Mouse (Mus musculus): Measurements from ENCODE around the gene Sys1.

Sys1 gene

GRCm38 (mm10) chr2:164496847-164497690 is 40.3 kb downstream of the Sys1 start, which contains the start of gene Pigt:
Gene Pigt, plus strand, starts transcription at chr2:164497520.
- in situ Hi-C loops (cut with MseI, MboI): no loop called here

- in situ Hi-C loops (cut with MseI, MboI): no loop called here
Measured at GRCm38 (mm10) chr2:164497691-164498268, 41.0 kb downstream of the Sys1 start.

- in situ Hi-C loops (cut with MseI, MboI): no loop called here
Measured at GRCm38 (mm10) chr2:164499317-164499716, 42.6 kb downstream of the Sys1 start.

DNA sequence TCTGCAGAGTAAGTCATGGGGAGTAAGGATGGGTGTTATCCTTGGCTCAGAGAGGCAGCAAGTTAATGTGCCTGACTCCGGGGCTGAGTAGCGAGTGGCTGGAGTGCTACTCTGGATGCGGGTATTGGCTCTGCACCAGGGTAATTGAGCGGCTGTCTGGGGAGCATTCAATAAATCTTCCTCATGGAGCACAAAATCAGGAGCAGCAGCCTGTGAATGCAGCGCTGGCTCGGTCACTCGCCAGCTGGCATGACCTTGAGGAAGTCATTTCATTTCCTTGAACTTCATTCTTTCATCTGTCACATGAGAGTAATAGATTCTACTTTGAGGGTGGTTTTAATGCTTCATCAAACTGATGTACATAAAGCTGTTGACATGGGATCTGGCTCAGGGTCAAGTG is 43.7 kb downstream of the Sys1 start:
- in situ Hi-C loops (cut with MseI, MboI): no loop called here

DNA sequence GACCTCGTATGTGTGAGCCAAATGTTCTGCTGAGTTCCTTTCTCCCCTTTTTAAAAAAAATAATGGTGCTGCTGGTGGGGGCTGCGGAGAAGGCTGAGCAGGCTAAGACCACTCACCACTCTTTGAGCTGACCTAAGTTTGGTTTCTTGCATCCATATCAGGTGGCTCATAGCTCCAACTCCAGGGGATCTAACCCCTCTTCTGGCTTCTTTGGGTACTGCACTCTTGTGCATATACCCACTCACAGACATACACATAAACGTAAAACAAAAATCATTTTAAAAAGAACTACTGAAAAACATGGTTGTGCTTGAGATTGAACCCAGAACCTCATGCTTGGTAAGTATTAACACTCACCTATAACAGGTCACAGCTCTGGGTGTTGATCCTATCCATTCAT is 48.2 kb downstream of the Sys1 start:
- in situ Hi-C loops (cut with MseI, MboI): no loop called here

DNA sequence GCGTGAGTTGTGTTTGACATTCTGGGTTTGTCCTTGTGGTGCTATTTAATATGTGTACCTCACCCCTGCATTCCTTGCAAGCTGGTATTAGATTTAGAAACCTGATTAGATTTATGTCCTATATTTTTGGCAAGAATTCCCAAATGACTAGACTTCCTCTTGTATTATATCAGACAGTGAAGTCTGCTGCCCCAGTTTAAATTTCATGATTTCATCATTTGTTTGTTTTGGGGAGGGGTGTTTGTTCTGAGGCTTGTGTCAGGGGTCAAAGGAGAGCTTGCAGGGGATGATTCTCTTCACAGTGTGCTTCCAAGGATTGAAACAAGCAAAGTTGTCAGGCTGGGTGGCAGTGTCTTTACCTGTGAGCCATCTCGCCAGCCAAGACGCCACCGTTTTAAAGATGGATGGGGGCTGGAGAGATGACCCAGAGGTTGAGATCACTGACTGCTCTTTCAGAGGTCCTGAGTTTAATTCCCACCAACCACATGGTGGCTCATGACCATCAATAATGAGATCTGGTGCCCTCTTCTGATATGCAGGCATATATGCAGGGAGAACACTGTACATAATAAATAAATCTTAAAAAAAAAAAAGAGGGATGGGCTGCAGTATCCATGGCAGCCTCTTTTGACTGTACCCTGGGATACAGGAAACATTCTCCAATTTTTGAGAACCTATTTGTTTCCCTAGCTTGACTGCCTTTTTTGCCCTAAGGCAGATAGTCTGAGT is 49.0 kb downstream of the Sys1 start:
- in situ Hi-C loops (cut with MseI, MboI): no loop called here

DNA sequence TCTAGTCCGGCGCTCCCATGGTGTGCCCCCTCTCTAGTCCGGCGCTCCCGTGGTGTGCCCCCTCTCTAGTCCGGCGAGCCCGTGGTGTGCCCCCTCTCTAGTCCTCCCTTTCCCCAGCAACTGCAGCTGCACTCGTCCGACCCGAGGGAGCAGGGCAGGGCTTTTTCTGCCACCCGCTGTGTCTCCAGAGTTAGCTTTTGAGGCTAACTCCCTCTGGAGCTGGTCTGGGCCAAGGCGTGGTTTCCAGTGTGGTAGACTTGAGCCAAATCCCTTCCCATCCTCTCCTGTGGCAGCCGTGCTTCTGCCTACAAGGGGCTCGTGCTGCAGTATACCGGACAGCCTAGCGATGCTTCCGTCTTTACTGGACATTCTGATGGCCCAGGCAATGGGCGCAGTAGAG is 51.0 kb downstream of the Sys1 start:
- in situ Hi-C loops (cut with MseI, MboI): no loop called here

DNA sequence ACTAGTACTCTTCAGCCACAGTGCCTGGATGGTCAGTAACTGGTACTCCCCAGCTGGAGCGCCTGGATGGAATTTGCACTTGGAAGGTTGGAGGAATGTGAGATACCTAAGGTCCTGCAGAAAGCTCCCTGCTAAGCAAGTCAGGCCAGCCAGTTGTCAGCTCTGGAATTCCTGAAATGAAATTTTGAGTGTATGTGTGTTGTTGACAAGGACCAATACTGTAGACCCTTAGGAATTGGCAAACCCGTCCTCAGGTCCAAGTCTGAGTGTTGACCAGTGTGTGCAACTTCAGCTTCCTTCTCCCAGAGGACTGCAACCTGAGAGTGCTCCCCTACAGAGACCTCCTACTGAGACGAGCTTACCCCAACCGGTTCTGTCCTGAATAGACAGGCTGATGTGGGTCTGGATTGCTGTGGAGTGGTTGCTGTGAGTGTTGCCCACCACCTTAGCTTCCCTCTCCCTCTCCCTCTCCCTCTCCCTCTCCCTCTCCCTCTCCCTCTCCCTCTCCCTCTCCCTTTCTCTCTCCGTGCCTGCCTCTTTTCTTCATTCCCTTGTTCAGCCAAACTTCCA is 53.9 kb downstream of the Sys1 start:
- in situ Hi-C loops (cut with MseI, MboI): loop anchor here in 1 of 2 experiments (10.0 kb wide), 1 partner anchor 96 kb away; no protein-coding TSS in a partner anchor

GRCm38 (mm10) chr2:164512121-164512909 is 55.6 kb downstream of the Sys1 start:
- in situ Hi-C loops (cut with MseI, MboI): loop anchor here in 1 of 2 experiments (10.0 kb wide), 1 partner anchor 98 kb away; no protein-coding TSS in a partner anchor

GRCm38 (mm10) chr2:164513389-164513788 is 56.6 kb downstream of the Sys1 start:
- in situ Hi-C loops (cut with MseI, MboI): loop anchor here in 1 of 2 experiments (10.0 kb wide), 1 partner anchor 99 kb away; no protein-coding TSS in a partner anchor

DNA sequence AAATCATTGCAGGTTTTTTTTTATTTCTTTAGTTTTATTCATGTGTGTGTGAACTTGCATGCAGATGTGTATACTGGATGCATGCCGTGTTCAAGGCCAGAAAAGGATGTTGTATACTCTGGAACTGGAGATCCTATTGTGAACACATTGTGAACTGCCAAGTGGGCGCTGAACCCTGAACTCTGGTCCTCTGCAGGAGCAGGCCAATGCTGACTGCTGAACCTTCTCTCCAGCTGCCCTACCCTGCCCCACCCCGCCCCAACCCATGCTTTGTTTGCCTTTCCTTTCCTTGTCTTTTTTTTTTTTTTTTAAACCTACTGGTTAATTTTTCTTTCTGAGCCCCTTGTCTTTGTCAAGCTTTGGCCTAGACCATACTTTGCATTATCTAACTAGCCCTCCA is 58.2 kb downstream of the Sys1 start:
- in situ Hi-C loops (cut with MseI, MboI): loop anchor here in 1 of 2 experiments (10.0 kb wide), 1 partner anchor 100 kb away; no protein-coding TSS in a partner anchor

- in situ Hi-C loops (cut with MseI, MboI): loop anchor here in 1 of 2 experiments (10.0 kb wide), 1 partner anchor 101 kb away; no protein-coding TSS in a partner anchor
Measured at GRCm38 (mm10) chr2:164515897-164516296, 59.1 kb downstream of the Sys1 start.

DNA sequence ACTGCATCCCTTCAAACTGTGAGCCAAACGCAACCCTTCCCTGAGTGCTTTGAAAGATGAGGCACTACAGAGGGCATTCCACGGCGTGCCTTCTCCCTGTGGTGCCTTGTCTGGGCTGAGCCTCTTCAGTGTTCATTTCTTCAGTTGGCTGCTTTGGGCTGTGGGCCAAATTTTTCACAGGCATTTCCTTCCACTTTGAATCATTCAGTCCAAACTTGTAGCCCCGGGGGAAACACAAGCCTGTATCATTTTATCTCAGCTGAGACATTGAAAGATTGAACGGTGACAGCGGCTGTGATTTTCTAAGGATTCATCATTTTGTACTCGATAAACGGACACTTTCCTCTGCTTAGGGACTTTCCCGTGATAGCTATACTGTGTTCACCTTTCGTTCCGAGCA is 59.8 kb downstream of the Sys1 start:
- in situ Hi-C loops (cut with MseI, MboI): loop anchor here in 1 of 2 experiments (10.0 kb wide), 1 partner anchor 102 kb away; no protein-coding TSS in a partner anchor

- in situ Hi-C loops (cut with MseI, MboI): loop anchor here in 1 of 2 experiments (10.0 kb wide), 1 partner anchor 103 kb away; no protein-coding TSS in a partner anchor
Measured at GRCm38 (mm10) chr2:164517485-164518221, 60.9 kb downstream of the Sys1 start.

- in situ Hi-C loops (cut with MseI, MboI): loop anchor here in 1 of 2 experiments (10.0 kb wide), 1 partner anchor 104 kb away; no protein-coding TSS in a partner anchor
Measured at GRCm38 (mm10) chr2:164518266-164519170, 61.8 kb downstream of the Sys1 start.

DNA sequence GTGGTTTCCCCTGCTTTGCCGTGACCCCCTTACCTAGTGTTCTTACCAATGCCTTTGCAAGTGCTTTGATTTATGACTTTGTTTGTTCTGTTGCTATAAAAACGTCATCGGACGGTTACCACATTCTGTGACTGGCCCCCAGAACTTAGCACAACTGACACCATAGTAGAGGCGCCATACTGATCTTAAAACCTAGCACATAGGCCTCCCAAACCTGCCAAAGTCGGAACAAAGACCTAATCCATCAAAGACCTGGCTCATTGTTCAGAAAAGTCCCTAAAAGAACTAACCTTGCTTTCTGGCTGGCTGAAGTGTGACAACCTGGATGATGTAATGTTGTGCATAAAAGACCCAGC is 62.4 kb downstream of the Sys1 start:
- in situ Hi-C loops (cut with MseI, MboI): loop anchor here in 1 of 2 experiments (10.0 kb wide), 1 partner anchor 104 kb away; no protein-coding TSS in a partner anchor

- in situ Hi-C loops (cut with MseI, MboI): no loop called here
Measured at GRCm38 (mm10) chr2:164520782-164521181, 64.0 kb downstream of the Sys1 start.

DNA sequence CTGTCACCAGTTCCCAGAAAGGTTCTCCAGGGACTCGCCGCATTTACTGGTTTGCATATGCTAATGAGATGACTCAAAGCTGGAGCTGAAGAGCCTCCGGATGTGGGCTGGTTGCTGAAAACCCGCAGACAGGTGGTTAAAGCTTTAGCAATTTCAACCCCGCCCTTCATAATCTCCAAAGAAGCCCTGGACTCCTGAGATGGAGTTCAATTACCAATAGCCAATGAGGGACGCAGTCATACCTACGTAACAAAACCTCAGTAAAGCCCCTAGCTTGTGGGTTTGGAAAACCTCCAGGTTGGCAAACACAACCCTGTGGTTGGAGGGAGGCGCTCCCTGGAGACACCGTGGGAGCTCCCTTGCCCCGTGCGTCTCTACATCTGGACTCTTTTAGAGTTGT is 65.1 kb downstream of the Sys1 start:
- in situ Hi-C loops (cut with MseI, MboI): no loop called here

GRCm38 (mm10) chr2:164522280-164522679 is 65.5 kb downstream of the Sys1 start:
- in situ Hi-C loops (cut with MseI, MboI): no loop called here
